Mouse (Mus musculus) retina, postnatal 1 day (tissue): ENCODE data around the gene Col16a1.

Experiments
- DNase-seq: peaks from one replicate; pipeline ENCODE4 v3.0.0-alpha.2; 2012

Gene Col16a1

DNA sequence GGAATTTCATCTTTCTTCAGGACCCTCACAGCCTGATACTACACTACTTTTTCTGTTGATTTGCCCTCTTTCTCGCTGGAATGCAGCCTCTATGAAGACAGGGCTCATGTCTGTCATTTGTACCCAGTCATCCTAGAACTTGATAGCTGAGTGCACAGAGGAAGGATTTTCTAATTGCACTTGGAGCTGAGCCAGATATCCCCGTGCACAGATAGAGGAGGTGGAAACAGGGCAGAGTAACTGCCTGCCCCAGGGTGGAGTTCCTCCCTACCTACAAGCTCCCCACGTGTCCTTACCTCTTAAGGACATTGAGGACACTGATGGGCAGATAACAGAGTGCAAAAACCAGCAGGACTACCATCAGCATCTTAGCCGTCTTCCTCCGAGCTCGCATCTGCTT, 85.8 kb downstream of the Col16a1 start:
- DNase-seq: peak; percentile 41

GRCm38 (mm10) chr4:130138441-130139213, 91.0 kb downstream of the Col16a1 start:
- DNase-seq: peak; percentile 87

DNA sequence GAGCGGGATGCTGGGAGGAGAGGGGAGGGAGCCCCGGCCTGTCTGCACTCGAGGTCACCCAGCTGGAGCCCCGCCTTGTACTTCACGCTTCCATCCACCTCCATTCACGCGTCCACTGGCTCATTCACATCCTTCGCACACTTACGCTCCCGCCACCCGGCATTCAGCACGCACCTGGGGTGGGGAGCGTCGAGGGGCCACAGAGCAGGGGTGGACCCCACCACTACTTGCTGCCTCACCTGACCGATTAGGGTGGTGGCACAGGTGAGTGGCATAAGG, 91.5 kb downstream of the Col16a1 start, which contains the start of gene Hcrtr1:
Hcrtr1 (minus strand) TSS at position 146 of the 279 bp plus-strand sequence.
- no peak for DNase-seq

- peak; percentile 60 for DNase-seq
Observed at GRCm38 (mm10) chr4:130140992-130141402, 93.4 kb downstream of the Col16a1 start.

GRCm38 (mm10) chr4:130141786-130142185, 94.1 kb downstream of the Col16a1 start:
- DNase-seq: peak; percentile 36

DNA sequence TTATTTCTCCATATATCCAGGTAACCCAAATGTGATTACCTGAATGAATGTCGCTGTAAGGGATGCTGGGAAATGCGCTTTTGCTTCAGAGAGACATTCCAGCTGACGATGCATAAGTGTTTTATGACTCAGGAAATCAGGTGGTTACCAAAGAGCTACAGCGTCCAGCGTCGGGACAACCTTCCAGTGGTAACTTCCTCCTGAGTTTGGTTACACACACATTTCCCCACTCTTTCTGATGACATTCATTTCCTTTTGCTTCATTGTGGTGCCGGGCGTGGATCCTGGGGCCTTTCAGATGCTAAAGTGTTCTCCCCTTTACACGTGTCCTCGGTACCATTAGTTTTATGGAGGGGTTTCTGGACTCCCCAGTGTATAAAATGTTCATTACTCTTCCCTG, 100.8 kb downstream of the Col16a1 start:
- DNase-seq: no peak
